Mouse (Mus musculus) cerebellum, postnatal 36 days (tissue): ENCODE data around the gene Fyb2.
"Not testable (repeated sequence)": the region's sequence is repeated elsewhere in the genome, so short reads cannot be mapped to it uniquely, and the experiment has no call there.

Experiments used
- DNase-seq, 2 experiments: peaks; one replicate each; pipeline ENCODE4 v3.0.0; 2021 to 2022; ENCODE audit warnings: mixed read lengths in 2 of 2

The Fyb2 gene

GRCm38 (mm10) chr4:104941895-104942294 lies 28.6 kb downstream of the Fyb2 start:
- no peak for DNase-seq

GRCm38 (mm10) chr4:104944482-104944881 lies 31.2 kb downstream of the Fyb2 start:
- no peak for DNase-seq

- DNase-seq, result no peak
Observed at GRCm38 (mm10) chr4:104948886-104949285, 35.6 kb downstream of the Fyb2 start.

- no peak for DNase-seq
Observed at GRCm38 (mm10) chr4:104949304-104949703, 36.0 kb downstream of the Fyb2 start.

GRCm38 (mm10) chr4:104951280-104951878 lies 38.1 kb downstream of the Fyb2 start:
- DNase-seq, result no peak

- peak in 1 of 2 experiments; percentile 4 for DNase-seq
Observed at GRCm38 (mm10) chr4:104956691-104957090, 43.4 kb downstream of the Fyb2 start.

- DNase-seq, result no peak
Observed at GRCm38 (mm10) chr4:104961431-104961830, 48.2 kb downstream of the Fyb2 start.

- DNase-seq, result no peak
Observed at GRCm38 (mm10) chr4:104972606-104973005, 59.4 kb downstream of the Fyb2 start.

GRCm38 (mm10) chr4:104975162-104975830 lies 62.0 kb downstream of the Fyb2 start:
- DNase-seq, result no peak

- no peak for DNase-seq
Observed at GRCm38 (mm10) chr4:104985960-104986632, 72.8 kb downstream of the Fyb2 start.

GRCm38 (mm10) chr4:104987631-104988030 lies 74.4 kb downstream of the Fyb2 start:
- DNase-seq, result no peak

GRCm38 (mm10) chr4:104988102-104988501 lies 74.8 kb downstream of the Fyb2 start:
- peak; percentile 64 to 68 for DNase-seq

GRCm38 (mm10) chr4:104988709-104989108 lies 75.5 kb downstream of the Fyb2 start:
- DNase-seq, result no peak

- peak; percentile 82 to 87 for DNase-seq
Observed at GRCm38 (mm10) chr4:104990016-104990415, 76.8 kb downstream of the Fyb2 start.

GRCm38 (mm10) chr4:104990686-104991085 lies 77.4 kb downstream of the Fyb2 start:
- no peak for DNase-seq

GRCm38 (mm10) chr4:104992271-104992670 lies 79.0 kb downstream of the Fyb2 start:
- DNase-seq, result no peak

- DNase-seq, result no peak
Observed at GRCm38 (mm10) chr4:104993140-104993874, 80.1 kb downstream of the Fyb2 start.

- DNase-seq, result no peak
Observed at GRCm38 (mm10) chr4:104999702-105000101, 86.4 kb downstream of the Fyb2 start.

GRCm38 (mm10) chr4:105001736-105002135 lies 88.5 kb downstream of the Fyb2 start:
- no peak for DNase-seq

- DNase-seq, result no peak
Observed at GRCm38 (mm10) chr4:105004135-105004534, 90.9 kb downstream of the Fyb2 start.

- not testable (repeated sequence) for DNase-seq
Observed at GRCm38 (mm10) chr4:105004649-105005048, 91.4 kb downstream of the Fyb2 start.

GRCm38 (mm10) chr4:105007360-105008018 lies 94.2 kb downstream of the Fyb2 start:
- DNase-seq, result no peak

- DNase-seq, result no peak
Observed at GRCm38 (mm10) chr4:105013718-105014117, 100.5 kb downstream of the Fyb2 start.
